Mouse (Mus musculus) cerebellum, adult 2 months (tissue): ENCODE results near the gene Zdhhc17. TPM values are rescaled to one million over a fixed set of nuclear protein-coding genes. Genes with fewer than 3 reads are reported as not detected.

Source experiments
- DNase-seq, 2 experiments: peaks; one replicate each; pipeline ENCODE4 v3.0.0; 2021
- H3K27ac ChIP-seq: fragments of 200-500 bp; 2 replicates; pipeline ENCODE4 v1.5.1; 2012; ENCODE audit warnings: low read length, control low read depth, inconsistent platforms; ENCODE audit not compliant: insufficient read depth
- H3K27me3 ChIP-seq: fragments of 200-500 bp; 2 replicates; pipeline ENCODE4 v1.6.1; 2012; ENCODE audit warnings: inconsistent platforms, mild to moderate bottlenecking, low read length, moderate library complexity; ENCODE audit not compliant: control insufficient read depth, insufficient read depth
- H3K4me1 ChIP-seq: fragments of 200-500 bp; 2 replicates; pipeline ENCODE4 v1.6.1; 2011; ENCODE audit warnings: low read length; ENCODE audit not compliant: control insufficient read depth, insufficient read depth
- H3K4me3 ChIP-seq: fragments of 200-500 bp; replicated peaks from 2 replicates; pipeline ENCODE3; 2011; ENCODE audit warnings: mild to moderate bottlenecking, low read depth, low read length, control low read depth; ENCODE audit not compliant: insufficient read depth
- CTCF ChIP-seq: fragments of 200-500 bp; IDR thresholded peaks from 2 replicates; pipeline ENCODE4 v1.5.1; 2011; ENCODE audit warnings: low read depth, mild to moderate bottlenecking, control low read depth, low read length, moderate library complexity, borderline replicate concordance; ENCODE audit not compliant: insufficient read depth
- POLR2A ChIP-seq: fragments of 200-500 bp; IDR thresholded peaks from 2 replicates; pipeline ENCODE4 v1.6.1; 2011; ENCODE audit warnings: low read length, control low read depth, borderline replicate concordance; ENCODE audit not compliant: insufficient read depth
- WGBS: fragments of 180-500 bp; shearing (Covaris S2); methylation state at CpG from one replicate; pipeline ENCODE4 v1.1.7; 2018; 5-methylcytosine and 5-hydroxymethylcytosine counted together
- polyA plus RNA-seq: library from polyadenylated mRNA; depleted of rRNA; stranded (reverse); fragments of >200 nt; gene quantifications from 2 replicates; pipeline ENCODE4 v1.2.3, GENCODE M21; 2012

Gene Zdhhc17
- polyA plus RNA-seq, 1 experiment, result 112 TPM

- Histone ChIP-seq H3K4me1 (peaks cover 4% of the 10 kb centered on the region; the same call in 1 of the 2 replicates), H3K4me3 (peak overlapping the region; percentile 92), H3K27ac (peak overlapping the region; percentile 100), H3K27me3 (no peaks in the 10 kb centered on the region)
- DNase-seq, result no peak
- TF ChIP-seq POLR2A, result no peak; the same call in 1 of the 2 replicates
- TF ChIP-seq CTCF, result no peak
- WGBS, result under 1% methylated on average over 14 of the region's 14 CpGs
Observed at GRCm38 (mm10) chr10:111011226-111011765, 1.4 kb upstream of the Zdhhc17 start.

- Histone ChIP-seq H3K4me3 (peak overlapping the region; percentile 92), H3K27ac (peak overlapping the region; percentile 100), H3K4me1 (peaks cover 4% of the 10 kb centered on the region; the same call in 1 of the 2 replicates), H3K27me3 (no peaks in the 10 kb centered on the region)
- TF ChIP-seq POLR2A (peak; percentile 17; the same call in 1 of the 2 replicates), CTCF (no peak)
- WGBS, result under 1% methylated on average over 19 of the region's 19 CpGs
- peak; percentile 63 to 65 for DNase-seq
Observed at GRCm38 (mm10) chr10:111010480-111011225, 713 bp upstream of the Zdhhc17 start.

DNA sequence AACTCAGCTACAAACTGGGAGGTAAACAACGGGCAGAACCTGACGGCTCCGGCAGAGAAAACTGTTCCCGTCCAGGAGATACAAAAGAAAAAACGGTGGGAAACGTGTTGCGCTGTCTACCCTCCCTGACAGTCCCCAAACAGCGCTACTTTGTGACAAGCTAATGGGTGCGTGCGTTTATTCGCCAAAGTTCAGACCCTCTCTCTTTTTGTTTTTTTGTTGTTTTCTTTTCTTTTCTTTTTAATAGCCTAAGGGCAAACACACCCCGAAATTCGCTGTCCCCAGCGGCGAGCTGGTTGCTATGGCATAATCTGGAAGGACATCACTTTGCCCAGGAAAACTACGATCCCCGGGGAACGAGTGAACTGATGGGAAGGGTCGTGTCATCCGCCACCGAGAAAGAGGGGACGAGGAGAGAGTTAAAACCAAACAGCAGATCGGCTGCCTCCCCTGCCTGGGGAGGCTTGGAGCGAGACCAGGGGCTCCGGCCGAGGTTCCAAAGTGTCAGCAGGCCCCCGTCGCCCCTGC, 763 bp downstream of the Zdhhc17 start:
- Histone ChIP-seq H3K27me3 (no peaks in the 10 kb centered on the region), H3K4me1 (peaks cover 8% of the 10 kb centered on the region; the same call in 1 of the 2 replicates), H3K27ac (peak overlapping the region; percentile 100), H3K4me3 (peak overlapping the region; percentile 92)
- DNase-seq, result no peak
- under 1% methylated on average over 28 of the region's 28 CpGs for WGBS
- TF ChIP-seq POLR2A (no peak), CTCF (no peak)

GRCm38 (mm10) chr10:111007687-111008086, 2.3 kb downstream of the Zdhhc17 start:
- H3K27me3 ChIP-seq, result no peaks in the 10 kb centered on the region
- WGBS, result 49% methylated on average over 4 of the region's 4 CpGs
- H3K4me3 ChIP-seq, result peak overlapping the region; percentile 9
- H3K27ac ChIP-seq, result no peak overlapping the region
- no peak for DNase-seq
- H3K4me1 ChIP-seq, result peaks cover 8% of the 10 kb centered on the region; the same call in 1 of the 2 replicates
- TF ChIP-seq POLR2A (no peak), CTCF (no peak)

DNA sequence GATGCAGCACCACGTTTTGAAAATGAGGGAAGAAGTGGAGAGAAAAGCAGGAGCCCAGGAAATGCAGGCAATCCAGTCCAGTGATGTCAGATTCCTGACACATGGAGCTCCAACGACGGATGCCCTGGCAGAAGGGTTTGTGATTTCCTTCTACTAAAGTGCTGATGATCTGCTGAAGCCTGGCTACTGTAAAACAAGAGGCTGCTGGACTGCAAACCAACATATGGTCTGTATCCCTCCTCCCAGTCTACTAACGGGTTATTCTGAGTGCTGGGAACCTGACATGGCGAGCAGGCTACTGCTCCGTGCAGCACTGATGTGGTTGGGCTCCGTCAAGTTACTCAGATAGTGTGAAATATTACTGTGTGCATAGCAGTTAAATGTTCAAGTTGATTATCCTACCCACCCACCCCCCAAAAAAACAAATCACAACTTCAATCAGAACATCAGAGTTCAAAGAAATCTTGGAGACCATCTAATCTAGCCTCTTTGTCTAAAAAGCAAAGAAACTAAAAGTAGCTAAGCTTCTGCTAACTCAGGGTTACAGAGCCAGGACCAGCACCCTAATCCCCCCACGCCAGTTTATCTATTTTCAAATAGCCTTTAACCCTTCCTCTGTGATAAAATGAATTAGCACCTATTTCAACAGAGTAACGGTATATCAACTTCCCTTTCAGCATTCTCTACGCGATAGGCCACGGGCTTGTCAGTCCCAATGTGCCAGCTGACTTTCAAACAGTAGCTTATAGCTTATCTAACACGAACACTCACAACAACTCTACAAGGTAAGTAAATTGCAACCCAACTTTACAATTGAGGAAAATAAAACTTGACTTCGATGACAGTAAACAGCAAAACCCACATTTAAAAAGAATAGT, 4.1 kb downstream of the Zdhhc17 start:
- DNase-seq, result peak; percentile 54 to 62
- TF ChIP-seq CTCF (no peak), POLR2A (no peak)
- Histone ChIP-seq H3K4me1 (peaks cover 8% of the 10 kb centered on the region; the same call in 1 of the 2 replicates), H3K27me3 (no peaks in the 10 kb centered on the region), H3K27ac (peak overlapping the region; percentile 48), H3K4me3 (peak overlapping the region; percentile 50)
- WGBS, result 36% methylated on average over 14 of the region's 14 CpGs

DNA sequence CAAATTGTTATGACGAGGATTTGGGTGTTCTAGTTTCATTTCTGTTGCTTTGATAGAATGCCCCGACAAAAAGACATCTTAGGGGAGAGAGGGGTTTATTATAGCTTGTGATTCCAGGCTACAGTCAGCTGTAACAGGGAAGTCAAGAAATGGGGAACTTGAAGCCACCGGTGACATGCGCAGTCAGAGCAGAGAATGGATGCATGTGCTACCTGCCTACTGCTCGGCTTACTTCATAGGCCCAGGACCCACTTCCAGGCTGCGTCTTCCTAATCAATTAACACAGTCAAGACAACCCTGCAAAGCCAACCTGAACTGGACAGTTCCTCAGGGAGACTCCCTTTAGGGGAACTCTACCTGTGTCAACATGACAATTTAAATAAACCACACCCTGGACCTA, 5.7 kb downstream of the Zdhhc17 start:
- DNase-seq, result no peak

GRCm38 (mm10) chr10:110999201-110999600, 10.7 kb downstream of the Zdhhc17 start:
- H3K27me3 ChIP-seq, result no peaks in the 10 kb centered on the region
- H3K27ac ChIP-seq, result no peak overlapping the region
- no peak for TF ChIP-seq POLR2A
- TF ChIP-seq CTCF, result no peak
- DNase-seq, result no peak
- WGBS, result 37% methylated on average over 5 of the region's 5 CpGs
- H3K4me1 ChIP-seq, result peaks cover 12% of the 10 kb centered on the region; the same call in 1 of the 2 replicates
- H3K4me3 ChIP-seq, result no peak overlapping the region

More for the DNA sequence above, 5.7 kb downstream of the Zdhhc17 start:
- Histone ChIP-seq H3K27me3 (no peaks in the 10 kb centered on the region), H3K27ac (no peak overlapping the region), H3K4me3 (no peak overlapping the region), H3K4me1 (peaks cover 8% of the 10 kb centered on the region; the same call in 1 of the 2 replicates)
- TF ChIP-seq CTCF (no peak), POLR2A (no peak)
- 90% methylated on average over 6 of the region's 6 CpGs for WGBS
